Mouse (Mus musculus) v-Abl transformed pro-B cells (cell line): ENCODE data around the gene Heatr1.

Experiments
- in situ Hi-C, 2 experiments: fragments of 400-800 bp; cut with MboI; formaldehyde crosslinking; loops; one replicate each; pipeline ENCODE4 v1.15.1; 2025; ENCODE audit not compliant: unreplicated experiment in 2 of 2

Heatr1 gene

GRCm38 (mm10) chr13:12442008-12442587 lies 47.3 kb downstream of the Heatr1 start:
- in situ Hi-C loops: loop anchor here in 1 of 2 experiments (25.0 kb wide), 1 partner anchor 1620 kb away; the partner anchor contains the start of genes Arid4b and Ggps1

- in situ Hi-C loops: loop anchor here (5.0 to 25.0 kb wide), 2 partner anchors 36 to 241 kb away; no protein-coding TSS in a partner anchor
These were observed 58.3 kb downstream of the Heatr1 start for GRCm38 (mm10) chr13:12453150-12453549.

- in situ Hi-C loops: loop anchor here (5.0 to 25.0 kb wide), 2 partner anchors 38 to 243 kb away; no protein-coding TSS in a partner anchor
These were observed 60.0 kb downstream of the Heatr1 start for GRCm38 (mm10) chr13:12454686-12455390.

GRCm38 (mm10) chr13:12456711-12457110 lies 61.9 kb downstream of the Heatr1 start:
- in situ Hi-C loops: loop anchor here in 1 of 2 experiments (25.0 kb wide), 1 partner anchor 244 kb away; no protein-coding TSS in a partner anchor

GRCm38 (mm10) chr13:12460443-12460842 lies 65.6 kb downstream of the Heatr1 start:
- in situ Hi-C loops: loop anchor here in 1 of 2 experiments (25.0 kb wide), 1 partner anchor 248 kb away; no protein-coding TSS in a partner anchor

- in situ Hi-C loops: loop anchor here in 1 of 2 experiments (25.0 kb wide), 1 partner anchor 249 kb away; no protein-coding TSS in a partner anchor
These were observed 66.3 kb downstream of the Heatr1 start for GRCm38 (mm10) chr13:12460881-12461729.

- in situ Hi-C loops: loop anchor here in 1 of 2 experiments (25.0 kb wide), 1 partner anchor 249 kb away; no protein-coding TSS in a partner anchor
These were observed 66.9 kb downstream of the Heatr1 start for GRCm38 (mm10) chr13:12461730-12462119.

- in situ Hi-C loops: loop anchor here in 1 of 2 experiments (25.0 kb wide), 1 partner anchor 250 kb away; no protein-coding TSS in a partner anchor
These were observed 67.8 kb downstream of the Heatr1 start for GRCm38 (mm10) chr13:12462623-12463022.

- in situ Hi-C loops: loop anchor here in 1 of 2 experiments (25.0 kb wide), 1 partner anchor 252 kb away; no protein-coding TSS in a partner anchor
These were observed 69.3 kb downstream of the Heatr1 start for GRCm38 (mm10) chr13:12464159-12464558.

GRCm38 (mm10) chr13:12464844-12465243 lies 70.0 kb downstream of the Heatr1 start, which contains the start of gene Lgals8:
Gene Lgals8 (minus strand): TSS chr13:12464944.
- in situ Hi-C loops: loop anchor here in 1 of 2 experiments (25.0 kb wide), 1 partner anchor 253 kb away; no protein-coding TSS in a partner anchor

GRCm38 (mm10) chr13:12468488-12468887 lies 73.7 kb downstream of the Heatr1 start:
- in situ Hi-C loops: loop anchor here in 1 of 2 experiments (25.0 kb wide), 1 partner anchor 256 kb away; no protein-coding TSS in a partner anchor

GRCm38 (mm10) chr13:12473724-12474378 lies 79.0 kb downstream of the Heatr1 start:
- in situ Hi-C loops: loop anchor here in 1 of 2 experiments (5.0 to 25.0 kb wide), 3 partner anchors 63 to 262 kb away; no protein-coding TSS in a partner anchor

GRCm38 (mm10) chr13:12475239-12475638 lies 80.4 kb downstream of the Heatr1 start:
- in situ Hi-C loops: loop anchor here (5.0 to 25.0 kb wide), 5 partner anchors 67 to 437 kb away; no protein-coding TSS in a partner anchor

- in situ Hi-C loops: loop anchor here (5.0 to 25.0 kb wide), 5 partner anchors 65 to 435 kb away; no protein-coding TSS in a partner anchor
These were observed 82.1 kb downstream of the Heatr1 start for GRCm38 (mm10) chr13:12476886-12477285.

- in situ Hi-C loops: loop anchor here (5.0 to 25.0 kb wide), 5 partner anchors 64 to 434 kb away; no protein-coding TSS in a partner anchor
These were observed 83.5 kb downstream of the Heatr1 start for GRCm38 (mm10) chr13:12478301-12478700.

- in situ Hi-C loops: loop anchor here (5.0 to 25.0 kb wide), 6 partner anchors 37 to 432 kb away; no protein-coding TSS in a partner anchor
These were observed 85.0 kb downstream of the Heatr1 start for GRCm38 (mm10) chr13:12479802-12480201.

GRCm38 (mm10) chr13:12485197-12485596 lies 90.4 kb downstream of the Heatr1 start:
- in situ Hi-C loops: loop anchor here in 1 of 2 experiments (25.0 kb wide), 1 partner anchor 427 kb away; no protein-coding TSS in a partner anchor

- in situ Hi-C loops: loop anchor here in 1 of 2 experiments (25.0 kb wide), 1 partner anchor 427 kb away; no protein-coding TSS in a partner anchor
These were observed 90.8 kb downstream of the Heatr1 start for GRCm38 (mm10) chr13:12485640-12486039.
